Mouse (Mus musculus): Measurements from ENCODE around the gene Fmnl2. TPM values are rescaled to one million over a fixed set of nuclear protein-coding genes. Genes with fewer than 3 reads are reported as not detected.

The Fmnl2 gene
- polyA plus RNA-seq, 1 experiment: 0.61 TPM

DNA sequence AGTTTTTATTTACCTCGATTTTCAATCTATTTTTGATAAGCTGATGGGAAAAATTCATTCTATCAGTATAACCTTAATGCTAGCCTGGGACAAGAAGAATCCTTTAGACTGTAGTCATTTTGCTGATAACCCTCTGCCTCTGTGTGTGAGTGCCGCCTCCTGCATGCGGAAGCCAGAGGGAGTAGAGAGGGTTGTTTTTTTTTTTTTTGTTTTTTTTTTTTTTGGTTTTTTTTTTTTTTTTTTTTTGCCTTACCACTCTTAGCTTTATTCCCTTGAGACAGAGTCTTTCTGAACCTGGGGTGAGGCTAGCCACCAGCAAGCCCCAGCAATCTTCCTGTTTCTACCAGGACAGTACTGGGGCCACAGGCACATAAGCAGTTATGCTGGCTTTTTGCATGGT, 124.8 kb downstream of the Fmnl2 start:
- TF ChIP-seq CTCF (IDR thresholded peaks at IDR 0.05; ENCODE audit: extremely low read depth, insufficient read length, insufficient replicate concordance, low read depth, low read length): no peak
- no peak for TF ChIP-seq POLR2A (IDR thresholded peaks at IDR 0.05; ENCODE audit: low read depth, low read length)
- H3K27me3 ChIP-seq (ENCODE audit: control insufficient read depth, insufficient read depth, low read length): no peaks in the 10 kb centered on the region
- 91% methylated on average over 3 of the region's 3 CpGs for WGBS
- H3K27ac ChIP-seq (ENCODE audit: insufficient read depth, low read depth, low read length): no peak overlapping the region
- H3K4me1 ChIP-seq (ENCODE audit: control insufficient read depth, insufficient read depth, insufficient read length, low read length): peaks cover 2% of the 10 kb centered on the region; the same call in 1 of the 2 replicates
- no peaks in the 10 kb centered on the region for H3K36me3 ChIP-seq (ENCODE audit: control insufficient read depth, insufficient read depth, low read length)
- no peak overlapping the region for H3K4me3 ChIP-seq (ENCODE audit: low read depth, low read length)

DNA sequence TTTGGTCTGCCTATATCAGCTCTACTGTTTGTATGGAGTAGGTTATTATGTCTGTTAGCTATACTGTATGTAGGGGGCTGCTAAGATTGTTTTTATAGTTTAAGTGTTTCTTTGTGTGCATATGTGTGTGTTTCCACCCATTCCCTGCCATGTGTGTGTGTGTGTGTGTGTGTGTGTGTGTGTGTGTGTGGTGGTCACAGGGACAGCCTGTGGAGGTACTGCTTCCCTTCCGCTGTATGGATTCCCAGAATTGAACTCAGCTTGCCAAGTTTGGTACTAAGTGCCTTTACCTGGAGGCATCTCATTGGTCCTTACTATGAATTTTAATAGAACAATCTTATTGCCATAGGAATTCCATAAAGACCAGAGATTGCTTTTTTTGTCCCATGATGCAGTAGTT, 126.9 kb downstream of the Fmnl2 start:
- WGBS: 81% methylated on average over 1 of the region's 1 CpGs
- H3K27me3 ChIP-seq (ENCODE audit: control insufficient read depth, insufficient read depth, low read length): no peaks in the 10 kb centered on the region

DNA sequence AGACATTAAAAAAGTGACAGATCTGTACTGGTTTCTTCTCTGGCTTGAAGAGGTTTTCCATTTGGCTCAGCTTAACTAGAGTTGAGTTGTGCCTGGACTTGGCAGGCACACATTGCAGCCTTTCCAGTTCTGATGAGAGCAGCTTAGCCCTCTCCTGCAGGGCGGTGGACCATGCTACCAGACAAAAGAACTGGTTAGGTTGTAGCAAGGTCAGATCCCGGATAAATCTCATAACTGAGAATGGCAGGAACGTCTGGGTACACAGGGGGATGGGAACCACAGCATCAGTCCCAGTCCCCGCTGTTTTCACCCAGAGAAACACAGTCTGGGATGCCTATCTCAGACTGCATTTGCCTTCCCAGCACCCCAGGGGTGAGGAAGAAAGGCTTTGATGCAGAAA, 127.5 kb downstream of the Fmnl2 start:
- 75% methylated on average over 4 of the region's 4 CpGs for WGBS
- H3K27me3 ChIP-seq (ENCODE audit: control insufficient read depth, insufficient read depth, low read length): no peaks in the 10 kb centered on the region
- H3K4me3 ChIP-seq (ENCODE audit: low read depth, low read length): no peak overlapping the region
- TF ChIP-seq CTCF (IDR thresholded peaks at IDR 0.05; ENCODE audit: extremely low read depth, insufficient read length, insufficient replicate concordance, low read depth, low read length): no peak
- TF ChIP-seq POLR2A (IDR thresholded peaks at IDR 0.05; ENCODE audit: low read depth, low read length): no peak
- no peaks in the 10 kb centered on the region for H3K36me3 ChIP-seq (ENCODE audit: control insufficient read depth, insufficient read depth, low read length)
- no peaks in the 10 kb centered on the region for H3K4me1 ChIP-seq (ENCODE audit: control insufficient read depth, insufficient read depth, insufficient read length, low read length)
- no peak overlapping the region for H3K27ac ChIP-seq (ENCODE audit: insufficient read depth, low read depth, low read length)

More for the DNA sequence above, 126.9 kb downstream of the Fmnl2 start:
- no peak for TF ChIP-seq CTCF (IDR thresholded peaks at IDR 0.05; ENCODE audit: extremely low read depth, insufficient read length, insufficient replicate concordance, low read depth, low read length)
- Histone ChIP-seq H3K4me1 (ENCODE audit: control insufficient read depth, insufficient read depth, insufficient read length, low read length) (peaks cover under 1% of the 10 kb centered on the region; the same call in 1 of the 2 replicates), H3K4me3 (ENCODE audit: low read depth, low read length) (no peak overlapping the region), H3K36me3 (ENCODE audit: control insufficient read depth, insufficient read depth, low read length) (no peaks in the 10 kb centered on the region), H3K27ac (ENCODE audit: insufficient read depth, low read depth, low read length) (no peak overlapping the region)

DNA sequence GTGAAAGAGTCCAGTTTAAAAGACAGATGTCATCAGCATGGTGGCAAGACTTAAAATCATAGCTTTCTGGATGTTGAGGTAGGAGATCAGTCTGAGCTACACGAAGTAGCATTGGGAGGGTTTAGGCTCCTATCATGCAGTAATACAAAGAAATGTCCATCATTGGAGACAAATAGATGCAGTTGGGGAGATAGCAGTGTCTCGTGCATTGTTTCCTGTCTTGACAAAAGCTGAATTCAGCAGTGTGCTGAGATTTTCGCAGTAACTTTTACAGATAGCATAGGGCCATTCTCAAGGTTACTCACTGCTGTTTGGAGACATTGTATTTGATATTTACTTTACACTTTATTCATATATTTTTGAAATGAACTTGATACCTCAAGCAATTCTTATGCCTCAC, 128.7 kb downstream of the Fmnl2 start:
- no peak for TF ChIP-seq POLR2A (IDR thresholded peaks at IDR 0.05; ENCODE audit: low read depth, low read length)
- TF ChIP-seq CTCF (IDR thresholded peaks at IDR 0.05; ENCODE audit: extremely low read depth, insufficient read length, insufficient replicate concordance, low read depth, low read length): no peak
- no peaks in the 10 kb centered on the region for H3K4me1 ChIP-seq (ENCODE audit: control insufficient read depth, insufficient read depth, insufficient read length, low read length)
- H3K4me3 ChIP-seq (ENCODE audit: low read depth, low read length): no peak overlapping the region
- H3K27me3 ChIP-seq (ENCODE audit: control insufficient read depth, insufficient read depth, low read length): no peaks in the 10 kb centered on the region
- no peak overlapping the region for H3K27ac ChIP-seq (ENCODE audit: insufficient read depth, low read depth, low read length)
- 75% methylated on average over 3 of the region's 3 CpGs for WGBS
- no peaks in the 10 kb centered on the region for H3K36me3 ChIP-seq (ENCODE audit: control insufficient read depth, insufficient read depth, low read length)

DNA sequence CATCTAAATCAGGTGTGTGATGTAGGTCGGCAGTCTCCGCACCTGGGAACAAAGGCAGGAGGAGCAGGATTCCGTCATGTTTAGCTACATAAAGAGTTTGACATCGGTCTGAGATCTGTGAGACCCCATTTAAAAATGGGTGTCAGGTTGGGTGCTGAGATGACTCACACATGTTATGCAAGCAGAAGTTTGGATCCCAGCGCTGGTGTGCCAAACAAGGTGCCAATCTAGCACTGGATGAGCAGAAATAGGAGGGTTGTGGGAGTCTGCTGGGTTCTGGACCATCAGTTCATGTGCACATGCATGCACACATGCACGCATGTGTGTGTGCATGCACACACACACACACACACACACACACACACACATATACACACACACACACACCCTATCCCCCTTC, 129.4 kb downstream of the Fmnl2 start:
- H3K36me3 ChIP-seq (ENCODE audit: control insufficient read depth, insufficient read depth, low read length): no peaks in the 10 kb centered on the region
- TF ChIP-seq POLR2A (IDR thresholded peaks at IDR 0.05; ENCODE audit: low read depth, low read length): no peak
- TF ChIP-seq CTCF (IDR thresholded peaks at IDR 0.05; ENCODE audit: extremely low read depth, insufficient read length, insufficient replicate concordance, low read depth, low read length): no peak

DNA sequence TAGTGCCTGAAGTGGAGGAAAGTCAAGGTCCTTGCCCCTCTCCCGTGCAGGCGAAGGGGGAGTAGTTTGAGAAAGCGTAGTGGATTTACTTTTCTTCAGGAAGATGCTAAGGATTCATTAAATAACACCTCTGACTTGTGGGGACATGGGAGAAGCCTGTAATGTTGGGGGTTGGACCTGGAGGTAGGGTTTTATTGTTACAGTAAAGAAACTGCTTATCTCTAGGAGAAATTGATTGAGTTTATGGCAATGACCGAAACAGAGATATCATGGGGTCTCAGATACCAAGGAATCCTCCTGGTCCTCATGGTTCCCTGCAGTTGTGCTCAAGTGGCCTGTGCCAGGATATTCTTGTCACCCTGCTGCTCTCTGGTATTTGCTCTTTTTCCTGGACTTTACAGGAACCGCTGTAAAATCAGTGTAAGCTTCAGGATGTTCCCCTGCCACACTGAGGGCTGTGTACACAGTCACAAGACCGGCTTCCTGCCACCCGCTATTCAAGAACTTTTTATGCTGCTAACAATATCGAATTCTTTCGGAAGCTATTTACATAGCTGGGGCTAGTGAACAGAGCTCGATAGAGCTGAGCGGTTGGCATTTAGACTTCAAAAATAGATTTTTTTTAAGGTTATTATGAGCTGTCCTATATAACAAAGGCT, 130.1 kb downstream of the Fmnl2 start:
- TF ChIP-seq POLR2A (IDR thresholded peaks at IDR 0.05; ENCODE audit: low read depth, low read length) (no peak), CTCF (IDR thresholded peaks at IDR 0.05; ENCODE audit: extremely low read depth, insufficient read length, insufficient replicate concordance, low read depth, low read length) (no peak)
- H3K4me3 ChIP-seq (ENCODE audit: low read depth, low read length): no peak overlapping the region
- H3K27ac ChIP-seq (ENCODE audit: insufficient read depth, low read depth, low read length): no peak overlapping the region
- 26% methylated on average over 11 of the region's 11 CpGs for WGBS
- no peaks in the 10 kb centered on the region for H3K36me3 ChIP-seq (ENCODE audit: control insufficient read depth, insufficient read depth, low read length)
- H3K4me1 ChIP-seq (ENCODE audit: control insufficient read depth, insufficient read depth, insufficient read length, low read length): no peaks in the 10 kb centered on the region
- H3K27me3 ChIP-seq (ENCODE audit: control insufficient read depth, insufficient read depth, low read length): no peaks in the 10 kb centered on the region

More for the DNA sequence above, 129.4 kb downstream of the Fmnl2 start:
- no peaks in the 10 kb centered on the region for H3K27me3 ChIP-seq (ENCODE audit: control insufficient read depth, insufficient read depth, low read length)
- 91% methylated on average over 6 of the region's 6 CpGs for WGBS
- no peak overlapping the region for H3K4me3 ChIP-seq (ENCODE audit: low read depth, low read length)
- no peak overlapping the region for H3K27ac ChIP-seq (ENCODE audit: insufficient read depth, low read depth, low read length)
- no peaks in the 10 kb centered on the region for H3K4me1 ChIP-seq (ENCODE audit: control insufficient read depth, insufficient read depth, insufficient read length, low read length)

DNA sequence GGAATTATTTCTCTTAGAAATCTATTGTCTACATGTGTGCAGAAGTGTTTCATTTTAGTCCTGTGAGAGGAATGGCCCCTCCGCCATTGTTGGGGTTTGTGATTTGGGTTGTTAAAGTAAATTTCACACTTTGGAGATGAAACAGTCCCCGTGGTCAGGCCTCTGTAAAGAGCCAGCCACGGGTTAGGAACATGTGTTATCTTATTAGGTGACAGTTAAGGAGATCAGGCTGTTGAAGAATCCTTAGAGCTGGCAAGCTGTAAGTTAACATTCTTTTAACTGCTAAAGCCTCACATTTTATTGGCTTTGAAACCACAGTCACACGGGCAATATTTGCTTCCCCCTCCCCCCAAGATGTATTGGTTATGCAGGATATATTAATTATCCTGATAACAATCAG, 131.7 kb downstream of the Fmnl2 start:
- no peaks in the 10 kb centered on the region for H3K36me3 ChIP-seq (ENCODE audit: control insufficient read depth, insufficient read depth, low read length)
- H3K4me1 ChIP-seq (ENCODE audit: control insufficient read depth, insufficient read depth, insufficient read length, low read length): no peaks in the 10 kb centered on the region
- no peaks in the 10 kb centered on the region for H3K27me3 ChIP-seq (ENCODE audit: control insufficient read depth, insufficient read depth, low read length)
- H3K27ac ChIP-seq (ENCODE audit: insufficient read depth, low read depth, low read length): no peak overlapping the region
- 56% methylated on average over 4 of the region's 4 CpGs for WGBS
- TF ChIP-seq CTCF (IDR thresholded peaks at IDR 0.05; ENCODE audit: extremely low read depth, insufficient read length, insufficient replicate concordance, low read depth, low read length): no peak
- TF ChIP-seq POLR2A (IDR thresholded peaks at IDR 0.05; ENCODE audit: low read depth, low read length): no peak
- H3K4me3 ChIP-seq (ENCODE audit: low read depth, low read length): no peak overlapping the region
